Mouse (Mus musculus): ENCODE data around the gene Aadacl3.

- TF ChIP-seq CTCF (IDR thresholded peaks at IDR 0.05; ENCODE audit: low read depth, low read length) (no peak), POLR2A (IDR thresholded peaks at IDR 0.05; ENCODE audit: borderline replicate concordance, low read depth, low read length) (no peak)
Measured at GRCm38 (mm10) chr4:144465206-144465605, 1.6 kb upstream of the Aadacl3 start.
